Mouse (Mus musculus) heart, postnatal 0 days (tissue): Measurements from ENCODE around the gene 3110082I17Rik.

Source experiments
- CTCF ChIP-seq: IDR thresholded peaks from 2 replicates; pipeline ENCODE4 v1.5.1; 2016; ENCODE audit warnings: antibody characterized with exemption, control low read depth, low read depth
- EP300 ChIP-seq: IDR thresholded peaks from 2 replicates; pipeline ENCODE4 v1.6.1; 2016; ENCODE audit warnings: antibody characterized with exemption, low read depth

DNA sequence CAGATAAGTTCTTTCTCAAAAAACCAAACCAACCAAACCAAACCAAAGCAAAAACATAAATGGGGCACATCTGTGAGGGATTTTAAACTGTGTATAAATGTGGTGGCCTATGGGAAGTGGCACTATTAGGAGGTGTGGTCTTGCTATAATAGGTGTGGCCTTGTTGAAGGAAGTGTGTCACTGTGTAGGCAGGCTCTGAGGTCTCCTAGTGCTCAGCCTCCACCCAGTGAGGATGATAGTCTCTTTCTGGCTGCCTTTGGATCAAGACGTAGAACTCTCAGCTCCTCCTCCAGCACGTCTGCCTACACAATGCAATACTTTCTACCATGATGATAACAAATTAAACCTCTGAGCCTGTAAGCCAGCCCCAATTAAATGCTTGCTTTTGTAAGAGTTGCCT, 6.0 kb upstream of the 3110082I17Rik start:
- TF ChIP-seq CTCF: no peak
- TF ChIP-seq EP300: no peak
